In genomic region chr9:118041022-118041400, GRCm38 (mm10) we compare ENCODE assay signal across 9 mouse cellular contexts. TPM values are rescaled to one million over a fixed set of nuclear protein-coding genes. Genes with fewer than 3 reads are reported as not detected.
DNase-seq lines count a peak whose midpoint lies in the region; ATAC-seq and TF ChIP-seq lines count a peak whose summit lies in the region.
"Had no signal": no experiment of that assay in that cellular context is flagged by ENCODE, and none has a peak within 500 bp of the region (broad histone marks: within the 10 kb centered on the region; RNA-seq: fewer than 3 reads in every experiment).

No protein-coding gene starts in this region.

- peaks cover 8% of the 10 kb centered on the region for H3K4me1 ChIP-seq in heart, adult 2 months (ENCODE audit: control insufficient read depth, insufficient read depth, low read length)
- peaks cover 9% of the 10 kb centered on the region for H3K4me1 ChIP-seq in embryonic facial prominence, embryonic 12.5 days
- peaks cover 30% of the 10 kb centered on the region for H3K4me1 ChIP-seq in hindbrain, embryonic 15.5 days (replicated peaks)

- peaks cover 3% of the 10 kb centered on the region; the same call in 1 of the 2 replicates for H3K79me2 ChIP-seq in heart, adult 2 months (replicated peaks; ENCODE audit: control insufficient read depth, insufficient read depth, low read length)
- peaks cover 56% of the 10 kb centered on the region for H3K79me2 ChIP-seq in C2C12 (ENCODE audit: control insufficient read depth, insufficient read depth)
- H3K79me2 ChIP-seq in macrophage (ENCODE audit: inconsistent target): peaks cover 48% of the 10 kb centered on the region

- under 1% methylated on average over 21 of the region's 21 CpGs for WGBS in heart, adult 2 months
- WGBS in embryonic facial prominence, embryonic 12.5 days: 1% methylated on average over 21 of the region's 21 CpGs
- WGBS in hindbrain, embryonic 15.5 days: under 1% methylated on average over 21 of the region's 21 CpGs
- WGBS in macrophage (ENCODE audit: missing documents): 2% methylated on average over 19 of the region's 21 CpGs

- TF ChIP-seq CTCF in heart, adult 2 months (IDR thresholded peaks at IDR 0.05): no peak
- TF ChIP-seq CTCF in C2C12 (IDR thresholded peaks at IDR 0.05; ENCODE audit: control insufficient read depth, insufficient read depth, insufficient read length): no peak

- peak overlapping the region; percentile 92 for H3K4me3 ChIP-seq in heart, adult 2 months
- H3K4me3 ChIP-seq in C2C12 (ENCODE audit: insufficient read depth, poor library complexity, severe bottlenecking) (peak overlapping the region; percentile 57), macrophage (ENCODE audit: inconsistent target) (peak overlapping the region; percentile 77)
- H3K4me3 ChIP-seq in embryonic facial prominence, embryonic 12.5 days: peak overlapping the region; percentile 85
- H3K4me3 ChIP-seq in hindbrain, embryonic 15.5 days: peak overlapping the region; percentile 83

- 0 out of 2 replicates have a peak, but pooled peaks have one; percentile 18 for TF ChIP-seq EP300 in heart, adult 2 months (IDR thresholded peaks at IDR 0.05; ENCODE audit: insufficient read depth, low read depth, low read length)

- H3K9ac ChIP-seq in heart, adult 2 months (ENCODE audit: low read depth, low read length): peak overlapping the region; percentile 89
- H3K9ac ChIP-seq in embryonic facial prominence, embryonic 12.5 days: peak overlapping the region; percentile 82
- H3K9ac ChIP-seq in hindbrain, embryonic 15.5 days: peak overlapping the region; percentile 84

- H3K4me2 ChIP-seq in embryonic facial prominence, embryonic 12.5 days (replicated peaks): peak overlapping the region; percentile 71
- peak overlapping the region; percentile 68 for H3K4me2 ChIP-seq in hindbrain, embryonic 15.5 days

- H3K27me3 ChIP-seq in heart, adult 2 months (ENCODE audit: control insufficient read depth, insufficient read depth, low read length): no peaks in the 10 kb centered on the region
- no peaks in the 10 kb centered on the region for H3K27me3 ChIP-seq in C2C12 (ENCODE audit: control insufficient read depth, insufficient read depth, insufficient read length)
- H3K27me3 ChIP-seq in embryonic facial prominence, embryonic 12.5 days: no peaks in the 10 kb centered on the region
- H3K27me3 ChIP-seq in hindbrain, embryonic 15.5 days: no peaks in the 10 kb centered on the region
- H3K27me3 ChIP-seq: Patski had no signal

- H3K79me3 ChIP-seq in C2C12 (ENCODE audit: low read depth): peaks cover 39% of the 10 kb centered on the region

- H3K27ac ChIP-seq in heart, adult 2 months: peak overlapping the region; percentile 100
- peak overlapping the region; percentile 91 for H3K27ac ChIP-seq in embryonic facial prominence, embryonic 12.5 days
- H3K27ac ChIP-seq in hindbrain, embryonic 15.5 days (replicated peaks): peak overlapping the region; percentile 95
- H3K27ac ChIP-seq in macrophage: peak overlapping the region; percentile 79

- peaks cover 23% of the 10 kb centered on the region for H3K36me3 ChIP-seq in heart, adult 2 months (ENCODE audit: control insufficient read depth, insufficient read depth, low read length)
- peaks cover 16% of the 10 kb centered on the region for H3K36me3 ChIP-seq in C2C12 (ENCODE audit: control insufficient read depth, insufficient read depth)
- H3K36me3 ChIP-seq in embryonic facial prominence, embryonic 12.5 days: 0 out of 2 replicates have a peak, but pooled peaks cover 6% of the 10 kb centered on the region
- H3K36me3 ChIP-seq in hindbrain, embryonic 15.5 days: no peaks in the 10 kb centered on the region
- H3K36me3 ChIP-seq in macrophage (ENCODE audit: inconsistent target): no peaks in the 10 kb centered on the region

- no peak for DNase-seq in heart, adult 2 months
- DNase-seq in heart, postnatal 10 days: no peak
- peak; percentile 19 for DNase-seq in testis, postnatal 14 days (ENCODE audit: low spot score)
- no peak for DNase-seq in retina, postnatal 1 day

- no peak for TF ChIP-seq POLR2A in heart, adult 2 months (IDR thresholded peaks at IDR 0.05; ENCODE audit: insufficient read depth, low read depth, low read length)

- no peaks in the 10 kb centered on the region for H3K9me3 ChIP-seq in embryonic facial prominence, embryonic 12.5 days
- no peaks in the 10 kb centered on the region for H3K9me3 ChIP-seq in hindbrain, embryonic 15.5 days

- ATAC-seq in embryonic facial prominence, embryonic 12.5 days (ENCODE audit: insufficient number of reproducible peaks, insufficient read depth, low FRiP score, low TSS enrichment): no peak
- ATAC-seq in hindbrain, embryonic 15.5 days (ENCODE audit: low FRiP score, low read depth): no peak

- intact Hi-C loops in heart, adult 2 months (cut with DNase I): loop anchor here (2.0 kb wide), 1 partner anchor 108 kb away; no protein-coding TSS in a partner anchor
- intact Hi-C loops in heart, postnatal 10 days (cut with DNase I): loop anchor here (5.0 kb wide), 1 partner anchor 111 kb away; the partner anchor contains the start of gene Cmc1

- H3ac ChIP-seq in C2C12 (ENCODE audit: control insufficient read depth, insufficient read length, low read depth): peak overlapping the region; percentile 72

TF ChIP-seq in C2C12, 6 proteins besides CTCF, POLR2A, EP300 and RAD21:
- no peak for TF ChIP-seq MYOG (IDR thresholded peaks at IDR 0.05; ENCODE audit: control insufficient read depth, extremely low read depth, insufficient read length)
- no peak for TF ChIP-seq CEBPB (IDR thresholded peaks at IDR 0.05; ENCODE audit: low read depth)
- no peak for TF ChIP-seq USF1 (IDR thresholded peaks at IDR 0.05; ENCODE audit: low read depth)
- no peak for TF ChIP-seq MYOD1 (IDR thresholded peaks at IDR 0.05; ENCODE audit: control insufficient read depth, insufficient read length, low read depth)
- no peak for TF ChIP-seq FOSL1 (IDR thresholded peaks at IDR 0.05; ENCODE audit: insufficient read depth, low read length, poor library complexity, severe bottlenecking)
- TF ChIP-seq MAX (IDR thresholded peaks at IDR 0.05): no peak

RNA-seq across cellular contexts. Expression of gene Azi2, which starts 0.7 kb away (rescaled TPM):
- 10 to 100 TPM; 62.2 to 73.7 TPM for total RNA-seq in heart, adult 2 months (2021)
- polyA plus RNA-seq in heart, adult 2 months (2012; rRNA removed): 22.7 and 40.9 TPM in 2 replicates
- 10 to 100 TPM; 72.8 to 81.6 TPM for total RNA-seq in heart, postnatal 10 days (2021)
- polyA plus RNA-seq in C2C12 (2012; fragmentation: generic; extraction: Trizol) (14.4 TPM), macrophage (2018) (37.5 to 52.3 TPM (median 42.4 TPM) in 3 replicates)
- 75.3 and 76.0 TPM in 2 replicates for polyA plus RNA-seq in embryonic facial prominence, embryonic 12.5 days (2016; fragmentation: Nextera tagmentation; extraction: Ambion mirVana)
- 80.4 and 84.4 TPM in 2 replicates for polyA plus RNA-seq in hindbrain, embryonic 15.5 days (2015; fragmentation: Nextera tagmentation; extraction: Ambion mirVana)
- total RNA-seq in macrophage (2018; cell fraction: chromatin; rRNA removed): 100 to 1,000 TPM; 156 to 535 (median 295) TPM
- 100 to 1,000 TPM in 3 of 26 experiments, 10 to 100 TPM in 23; 43.4 to 109 (median 82.0) TPM for total RNA-seq in macrophage (2018; cell fraction: cytosol; rRNA removed)
- total RNA-seq in macrophage (2018; cell fraction: nucleus; rRNA removed): 100 to 1,000 TPM; 100 to 433 (median 210) TPM
